Mouse (Mus musculus): ENCODE results near the gene Ptk6.

The Ptk6 gene

DNA sequence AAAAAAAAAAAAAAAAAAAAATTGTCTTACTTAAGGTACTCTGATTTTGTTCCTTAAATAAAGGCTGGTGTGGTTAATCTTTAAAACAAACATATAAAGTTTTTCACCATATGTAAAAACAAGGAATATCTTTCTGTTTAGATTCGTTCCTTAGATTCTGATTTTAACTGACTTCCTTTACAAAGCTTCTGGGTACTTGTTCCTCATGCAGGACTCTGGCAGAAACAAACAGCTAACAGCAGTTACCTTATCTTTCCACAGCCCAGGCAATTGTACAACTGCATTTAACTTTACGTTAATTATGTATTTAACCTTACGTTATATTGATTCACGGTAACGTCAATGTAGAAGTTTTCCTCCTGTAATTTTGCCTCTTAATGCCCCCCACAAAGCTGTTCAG lies 36.1 kb downstream of the Ptk6 start:
- in situ Hi-C loops (cut with MboI, MseI): no loop called here

DNA sequence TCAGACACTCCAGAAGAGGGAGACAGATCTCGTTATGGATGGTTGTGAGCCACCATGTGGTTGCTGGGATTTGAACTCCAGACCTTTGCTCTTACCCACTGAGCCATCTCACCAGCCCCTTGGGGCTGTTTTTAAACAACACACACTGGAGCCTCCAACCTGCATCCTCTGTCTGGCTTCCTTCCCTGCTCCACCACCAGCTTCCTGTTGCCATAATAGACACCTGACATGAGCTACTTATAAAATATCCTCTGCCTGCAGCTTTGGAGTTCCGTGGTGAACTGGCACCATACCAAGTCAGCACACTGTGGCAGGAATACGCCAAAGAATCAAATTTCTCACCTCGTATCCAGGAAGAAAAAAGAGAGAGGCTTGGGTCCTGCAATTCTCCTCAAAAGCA lies 41.8 kb downstream of the Ptk6 start:
- in situ Hi-C loops (cut with MboI, MseI): no loop called here

DNA sequence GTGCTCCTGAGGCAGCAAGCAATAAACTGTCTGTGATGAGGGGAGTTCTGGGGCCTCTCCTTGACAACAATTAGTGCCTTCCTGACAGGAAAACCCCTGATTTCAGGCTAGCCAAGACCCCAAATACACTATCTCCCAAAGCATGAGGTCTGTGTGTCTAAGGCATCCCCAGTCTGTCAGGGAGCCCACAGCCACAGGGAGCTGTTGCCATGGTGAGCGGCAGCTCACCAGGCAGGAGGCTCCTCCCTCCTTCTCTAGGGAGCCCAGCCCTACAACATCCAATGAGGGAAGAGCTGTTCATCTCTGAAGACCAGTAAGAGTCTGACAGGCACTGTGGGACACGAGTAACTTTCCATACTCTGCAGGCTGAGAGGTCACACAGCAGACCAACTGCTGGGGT lies 42.8 kb downstream of the Ptk6 start:
- in situ Hi-C loops (cut with MboI, MseI): no loop called here

DNA sequence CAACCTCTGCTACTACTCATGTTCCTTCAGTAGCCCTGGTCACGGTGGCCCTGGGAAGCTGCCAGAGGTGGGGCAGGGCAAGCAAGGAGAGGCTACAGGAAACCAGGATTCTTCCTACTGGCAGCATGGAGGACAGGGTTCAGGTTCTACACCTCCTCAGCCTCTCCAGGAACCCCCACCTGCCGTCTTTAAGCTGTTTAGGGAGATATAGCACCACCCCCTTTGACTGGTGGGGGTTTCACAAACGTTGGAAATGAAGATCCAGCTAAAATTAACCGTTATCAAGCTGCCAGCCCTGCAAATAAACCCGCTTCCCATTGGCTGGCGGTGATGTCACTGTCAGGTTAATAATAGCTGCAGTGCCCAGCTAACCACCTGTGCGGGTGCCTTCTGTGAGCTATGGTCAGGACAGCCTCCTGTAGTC lies 43.5 kb downstream of the Ptk6 start:
- in situ Hi-C loops (cut with MboI, MseI): no loop called here

DNA sequence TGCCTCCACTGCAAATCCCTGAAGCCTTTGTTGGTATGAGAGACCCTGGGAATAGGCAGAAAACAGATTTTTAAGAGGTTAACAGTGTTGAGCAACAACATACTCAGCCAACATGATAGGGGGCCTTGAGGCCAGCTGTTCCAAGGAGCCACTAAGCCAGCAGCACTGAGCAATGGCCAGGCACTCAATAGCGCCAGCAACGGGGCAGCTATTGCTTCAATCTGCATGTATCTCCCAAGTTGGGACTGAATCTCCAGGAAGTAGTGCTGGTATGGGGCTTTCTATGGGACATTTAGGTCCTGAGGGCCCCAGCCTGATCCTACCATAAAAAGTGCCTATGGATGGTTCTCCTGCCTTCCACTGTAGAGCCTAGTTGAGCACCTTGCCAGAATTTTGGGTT lies 44.1 kb downstream of the Ptk6 start:
- in situ Hi-C loops (cut with MboI, MseI): no loop called here

DNA sequence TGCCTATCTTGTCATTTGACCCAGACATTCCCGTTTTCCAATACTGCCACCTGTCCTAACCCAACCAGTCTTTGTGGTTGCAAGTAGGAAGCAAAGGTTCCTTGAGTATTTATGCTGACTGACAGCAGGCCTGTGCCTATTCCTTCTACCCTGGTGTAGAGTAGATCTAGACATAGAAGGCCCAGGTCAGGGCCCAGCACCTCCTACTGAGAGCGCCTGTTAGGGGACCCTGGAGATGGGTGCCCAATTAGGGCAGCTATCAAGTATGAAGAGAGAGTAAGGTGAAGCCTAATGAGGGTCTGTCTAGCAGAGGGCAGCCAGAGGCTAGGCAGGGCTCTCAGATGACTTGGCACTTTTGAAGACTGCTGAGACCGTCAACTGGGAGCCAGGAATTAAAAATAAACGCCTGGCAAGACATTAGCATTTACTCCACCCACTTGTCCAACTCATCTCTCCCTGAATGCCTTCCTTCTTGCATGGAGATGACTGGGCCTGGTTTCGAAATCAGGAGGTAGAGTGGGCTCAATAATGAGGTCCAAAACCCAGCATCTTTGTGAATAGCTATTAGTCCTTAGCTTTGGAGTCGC lies 44.8 kb downstream of the Ptk6 start:
- in situ Hi-C loops (cut with MboI, MseI): no loop called here

DNA sequence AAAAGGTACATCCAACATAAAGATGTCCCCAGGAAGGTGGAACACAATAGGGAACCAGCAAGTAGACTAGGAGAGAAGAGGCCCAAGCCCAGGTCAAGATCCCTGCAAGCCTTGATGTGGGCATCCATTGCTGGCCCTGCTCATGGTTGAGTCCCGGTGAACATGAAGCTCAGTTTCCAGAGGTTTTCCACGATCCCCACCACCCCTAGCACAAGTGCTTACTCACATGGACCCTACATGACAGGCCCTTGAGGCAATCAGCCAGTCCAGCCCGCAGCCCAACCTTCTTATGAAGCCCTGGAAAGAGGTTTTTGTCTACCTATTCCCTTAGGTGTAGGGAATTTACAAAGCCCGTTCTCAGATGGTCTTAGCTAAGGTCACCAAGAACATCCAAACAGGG lies 45.4 kb downstream of the Ptk6 start:
- in situ Hi-C loops (cut with MboI, MseI): no loop called here

DNA sequence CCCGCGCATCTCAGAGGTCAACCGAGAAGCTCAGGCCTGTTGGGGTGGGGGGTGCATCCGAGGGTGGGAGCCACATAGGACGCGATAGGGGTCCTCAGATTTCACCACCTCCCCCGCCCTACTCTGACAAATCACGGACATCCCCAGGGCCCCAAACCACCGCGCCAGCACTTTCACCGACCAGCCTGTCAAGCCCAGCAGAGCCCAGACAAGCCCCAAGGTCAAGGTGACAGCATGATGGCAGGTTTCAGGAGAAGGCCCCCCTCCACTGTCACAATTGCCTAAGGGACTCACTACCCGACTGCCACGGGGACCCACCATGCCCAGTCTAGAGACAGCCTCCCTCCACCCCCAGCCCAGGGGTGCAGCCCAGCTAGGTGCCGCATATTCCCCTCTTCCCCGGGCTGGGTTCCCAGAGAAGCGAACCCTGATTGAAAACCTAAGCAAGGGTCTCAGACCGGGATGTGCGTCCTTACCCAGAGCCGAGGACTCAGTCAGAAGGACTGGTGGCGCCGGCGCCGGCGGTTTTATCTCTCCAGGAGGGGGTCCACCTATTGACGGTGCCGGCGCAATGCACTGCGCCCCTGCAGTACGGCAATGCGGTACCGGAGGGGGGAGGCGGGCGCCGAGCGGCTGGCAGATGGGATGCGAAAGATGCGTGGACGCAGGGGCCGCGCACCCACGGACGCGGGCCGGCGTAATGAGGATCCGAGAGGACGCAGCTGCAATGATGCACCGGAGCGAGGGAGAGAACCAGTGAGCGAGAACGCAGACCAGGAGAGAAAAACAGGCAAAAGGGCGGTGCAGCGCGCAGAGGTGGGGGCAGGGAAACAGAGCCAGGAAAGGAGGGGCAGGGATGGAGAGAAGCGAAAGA lies 46.1 kb downstream of the Ptk6 start, which contains the start of gene Eef1a2:
TSS of gene Eef1a2 (minus strand) at position 767 of the 874 bp plus-strand sequence.
- in situ Hi-C loops (cut with MboI, MseI): no loop called here

DNA sequence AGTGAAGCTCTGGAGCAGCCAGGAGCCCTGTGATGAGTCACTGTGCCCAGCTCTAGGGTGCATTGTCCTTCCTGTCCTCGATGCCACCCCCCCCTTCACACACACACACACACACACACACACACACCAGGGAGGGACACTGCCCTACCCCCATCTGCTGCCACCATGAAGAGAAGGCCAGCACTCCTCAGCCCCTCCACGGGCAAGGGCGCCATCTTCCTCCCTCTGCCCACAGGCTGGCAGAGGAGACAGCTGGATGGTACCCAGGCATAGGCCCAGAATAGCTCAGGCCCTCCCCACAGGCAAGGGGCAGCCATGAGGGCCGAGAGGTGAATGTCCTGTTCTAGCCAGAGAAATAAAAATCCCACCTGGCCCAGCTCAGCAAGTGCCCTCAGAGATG lies 46.8 kb downstream of the Ptk6 start:
- in situ Hi-C loops (cut with MboI, MseI): no loop called here

DNA sequence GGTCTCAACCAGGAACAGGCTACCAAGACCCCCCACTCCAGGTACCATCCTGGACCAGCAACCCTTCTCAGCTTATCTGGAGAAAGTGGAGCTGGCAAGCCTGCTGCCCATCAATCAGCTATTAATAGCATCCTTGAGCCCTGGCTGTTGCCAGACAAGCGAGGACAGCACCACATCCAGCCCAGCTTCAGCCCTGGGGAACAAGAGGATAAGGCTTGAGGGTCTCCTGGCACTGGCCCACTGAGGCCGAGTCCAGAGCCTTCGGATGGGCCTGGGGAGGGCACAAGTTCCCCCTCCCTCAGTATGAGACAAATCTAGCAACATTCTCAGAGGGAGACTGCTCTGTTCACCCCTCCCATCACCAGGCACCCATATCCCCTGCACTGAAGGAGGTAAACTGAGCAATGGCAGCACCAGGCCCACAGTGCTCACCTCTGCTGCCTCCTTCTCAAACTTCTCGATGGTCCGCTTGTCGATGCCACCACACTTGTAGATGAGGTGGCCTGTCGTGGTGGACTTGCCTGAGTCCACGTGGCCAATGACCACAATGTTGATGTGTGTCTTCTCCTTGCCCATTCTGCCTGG lies 47.7 kb downstream of the Ptk6 start:
- in situ Hi-C loops (cut with MboI, MseI): no loop called here

DNA sequence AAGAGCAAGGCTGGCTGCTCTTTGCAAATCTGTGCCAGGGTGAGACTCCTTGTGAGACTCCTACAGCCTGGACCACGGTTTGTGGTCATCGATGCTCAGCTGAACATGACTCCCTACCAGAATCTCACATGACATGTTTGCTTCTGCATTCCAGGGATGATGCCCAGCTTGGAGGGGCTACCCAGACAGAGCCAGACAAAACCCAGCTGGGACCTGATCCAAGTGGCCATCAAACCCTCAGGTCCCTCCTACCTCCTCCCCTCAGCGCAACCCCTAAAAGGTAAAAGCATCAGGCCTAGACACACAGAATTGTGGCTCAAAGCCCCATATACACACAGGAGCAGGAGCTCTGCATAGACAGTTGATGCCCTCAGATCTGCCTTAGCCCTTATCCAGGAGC lies 48.2 kb downstream of the Ptk6 start:
- in situ Hi-C loops (cut with MboI, MseI): no loop called here

DNA sequence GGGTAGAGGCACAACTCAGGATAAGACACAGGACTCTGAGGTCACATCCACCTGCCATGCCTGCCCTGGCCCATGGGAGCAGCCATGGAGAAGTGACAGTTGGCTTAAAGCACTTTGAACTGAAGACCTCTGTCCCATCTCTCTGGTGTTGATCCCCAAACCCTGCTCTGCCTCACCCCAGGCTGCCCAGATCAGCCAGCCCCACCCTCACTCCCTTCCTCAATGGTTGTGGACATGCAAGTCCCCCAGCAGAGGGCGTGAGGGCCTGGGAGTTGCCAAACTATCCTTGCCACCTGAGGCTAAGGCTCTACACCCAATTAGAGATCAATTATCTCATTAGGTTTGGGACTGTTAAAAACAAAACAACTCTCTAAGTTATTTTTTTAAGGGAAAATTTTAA lies 48.8 kb downstream of the Ptk6 start:
- in situ Hi-C loops (cut with MboI, MseI): no loop called here

DNA sequence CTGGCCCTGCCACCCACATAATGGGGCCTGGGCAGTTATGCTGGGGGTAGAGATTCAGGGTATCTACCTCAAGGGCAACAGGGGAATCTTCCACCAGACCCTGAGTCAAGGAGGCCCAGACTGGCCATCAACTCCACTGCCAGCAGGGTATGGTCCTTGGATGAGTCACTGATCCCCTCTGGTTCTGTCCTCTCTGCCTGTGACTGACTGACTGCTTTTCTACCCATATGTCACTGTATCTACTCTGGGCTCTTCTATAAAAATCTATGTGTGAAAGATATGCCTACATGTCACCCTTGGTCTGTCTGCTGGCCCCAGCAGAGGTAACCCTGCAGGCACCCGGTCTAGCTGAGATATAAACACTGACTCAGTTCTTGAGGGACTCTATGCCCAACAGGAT lies 49.5 kb downstream of the Ptk6 start:
- in situ Hi-C loops (cut with MboI, MseI): no loop called here

DNA sequence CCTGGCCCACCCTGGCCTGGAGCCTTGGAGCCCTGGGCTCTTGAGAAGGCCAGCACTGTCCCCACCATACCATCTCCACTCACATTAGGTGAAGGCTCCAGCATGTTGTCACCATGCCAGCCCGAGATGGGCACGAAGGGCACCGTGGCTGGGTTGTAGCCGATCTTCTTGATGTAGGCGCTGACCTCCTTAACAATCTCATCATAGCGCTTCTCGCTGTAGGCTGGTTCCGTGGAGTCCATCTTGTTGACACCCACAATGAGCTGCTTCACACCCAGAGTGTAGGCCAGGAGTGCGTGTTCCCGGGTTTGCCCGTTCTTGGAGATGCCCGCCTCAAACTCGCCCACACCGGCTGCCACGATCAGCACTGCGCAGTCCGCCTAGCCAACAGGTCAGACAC lies 49.9 kb downstream of the Ptk6 start:
- in situ Hi-C loops (cut with MboI, MseI): no loop called here

DNA sequence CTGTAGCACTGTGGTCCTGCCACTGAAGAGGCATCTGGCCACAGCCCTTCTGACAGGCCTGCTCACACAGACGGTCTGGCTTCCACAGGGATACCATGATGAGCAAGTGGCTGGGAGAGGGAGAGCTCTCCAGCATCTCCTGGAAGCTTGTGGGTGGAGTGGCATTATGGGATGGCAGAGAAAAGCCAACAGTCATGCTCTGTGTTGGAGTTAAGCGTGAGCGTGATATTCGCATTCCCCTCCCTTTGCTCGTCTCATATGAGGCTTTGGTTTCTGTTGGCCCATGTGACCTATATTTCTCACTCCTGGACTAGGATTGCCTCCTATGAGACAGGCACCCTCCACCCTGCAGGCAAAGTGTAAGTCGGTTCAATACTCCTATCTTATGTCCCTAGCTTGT lies 52.3 kb downstream of the Ptk6 start:
- in situ Hi-C loops (cut with MboI, MseI): no loop called here

DNA sequence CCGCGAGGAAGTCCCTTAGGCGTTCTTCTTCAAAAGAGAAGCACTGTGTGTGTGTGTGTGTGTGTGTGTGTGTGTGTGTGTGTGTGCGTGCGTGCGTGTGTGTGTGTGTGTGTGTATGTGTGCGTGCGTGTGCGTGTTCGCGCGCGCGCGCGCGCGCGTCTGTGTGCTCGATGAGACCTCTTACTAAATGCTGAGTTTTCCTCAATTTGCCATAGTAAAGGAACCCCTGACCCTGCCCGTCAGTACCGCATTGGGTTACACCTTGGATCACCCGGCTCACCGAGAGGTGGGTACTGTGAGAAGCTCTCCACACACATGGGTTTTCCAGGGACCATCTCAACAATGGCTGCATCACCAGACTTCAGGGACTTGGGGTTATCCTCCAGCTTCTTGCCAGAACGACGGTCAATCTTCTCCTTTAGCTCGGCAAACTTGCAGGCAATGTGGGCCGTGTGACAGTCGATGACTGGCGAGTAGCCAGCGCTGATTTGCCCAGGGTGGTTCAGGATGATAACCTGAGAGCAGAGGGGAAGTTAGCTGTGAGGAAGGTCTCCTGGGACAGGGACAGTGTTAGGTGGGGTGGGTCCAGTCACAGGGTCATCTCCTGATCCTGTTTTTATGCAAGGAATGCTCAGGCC lies 54.2 kb downstream of the Ptk6 start:
- in situ Hi-C loops (cut with MboI, MseI): no loop called here

DNA sequence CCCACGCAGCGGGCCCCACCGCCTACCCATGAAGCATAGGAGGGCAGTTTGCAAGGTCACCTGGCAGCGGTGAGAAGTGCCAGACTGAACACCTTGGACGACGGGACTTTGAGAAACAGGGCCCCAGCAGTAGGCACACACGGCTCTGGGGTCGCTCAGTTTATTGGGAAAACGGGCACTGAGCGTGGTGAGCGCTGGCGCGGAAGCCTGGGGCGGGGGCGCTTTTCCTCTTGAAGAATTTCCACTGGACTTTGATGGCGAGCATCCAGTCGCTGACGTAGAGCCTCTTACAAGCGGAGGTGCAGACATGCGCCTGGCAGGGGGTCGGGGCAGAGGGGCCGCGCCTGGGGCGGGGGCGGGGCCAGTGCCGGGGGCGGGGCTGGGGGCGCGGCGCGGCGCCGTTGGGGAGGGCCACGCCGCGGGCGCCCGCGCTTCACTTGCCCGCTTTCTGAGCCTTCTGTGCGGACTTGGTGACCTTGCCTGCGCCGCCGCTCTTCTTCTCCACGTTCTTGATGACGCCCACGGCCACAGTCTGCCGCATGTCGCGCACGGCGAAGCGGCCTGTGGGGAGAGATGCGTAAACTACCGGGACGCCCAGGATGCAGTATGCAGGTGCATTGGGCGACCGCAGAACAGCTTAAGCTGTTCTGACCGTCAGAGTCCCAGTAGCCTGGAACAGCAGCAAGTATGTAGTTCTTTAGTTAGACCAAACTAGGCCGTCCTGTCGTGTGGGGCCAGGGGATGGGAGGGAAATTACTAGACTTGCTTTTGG lies 54.9 kb downstream of the Ptk6 start:
- in situ Hi-C loops (cut with MboI, MseI): no loop called here

DNA sequence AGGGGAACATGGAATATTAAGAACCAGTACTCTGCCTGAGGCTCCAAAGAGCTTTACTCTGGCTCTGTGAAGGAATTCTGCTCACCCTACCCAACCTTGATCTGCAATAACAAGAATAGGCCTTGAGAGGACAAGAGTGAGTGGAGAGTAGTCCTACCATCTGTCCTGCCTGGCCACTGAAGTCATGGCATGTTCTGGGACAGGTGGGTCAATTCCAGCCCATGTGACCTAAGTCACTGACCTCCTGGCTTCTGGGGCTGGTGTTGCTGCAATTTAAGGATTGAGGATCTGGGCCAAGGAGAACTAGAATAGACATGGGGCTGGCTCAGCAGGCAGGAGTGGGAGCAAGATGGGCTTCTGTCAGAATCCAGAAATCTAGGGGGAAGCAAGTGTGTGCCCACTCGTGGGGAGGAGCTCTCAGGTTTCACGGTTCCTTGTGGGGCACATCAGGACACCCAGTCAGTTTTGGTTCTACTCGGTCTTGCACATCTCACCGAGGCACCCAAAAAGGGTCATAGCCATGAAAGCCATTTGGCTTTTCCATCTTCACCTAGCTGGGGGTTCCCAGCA lies 55.5 kb downstream of the Ptk6 start:
- in situ Hi-C loops (cut with MboI, MseI): no loop called here

DNA sequence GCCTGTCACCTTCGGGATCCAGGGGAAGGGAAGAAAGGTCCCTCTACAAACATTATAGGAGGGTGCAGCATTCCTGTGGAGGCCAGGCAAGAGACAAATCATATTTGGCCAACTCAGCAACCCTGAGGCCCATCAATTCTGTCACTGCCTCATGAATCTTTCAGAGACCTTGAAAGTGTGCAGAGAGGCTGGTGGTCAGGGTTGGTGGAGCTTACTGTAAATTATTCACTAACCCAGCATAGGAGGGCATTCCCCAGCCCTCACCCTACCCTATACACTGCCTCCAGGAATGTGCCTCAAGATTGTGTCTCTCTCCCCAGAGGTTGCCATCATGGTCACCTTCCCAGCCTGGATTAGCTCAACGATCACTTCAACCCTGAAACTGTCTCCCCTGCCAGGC lies 57.9 kb downstream of the Ptk6 start:
- in situ Hi-C loops (cut with MboI, MseI): no loop called here
